Mouse (Mus musculus) forebrain, embryonic 11.5 days (tissue): Measurements from ENCODE around the gene 1700069L16Rik. TPM values are rescaled to one million over a fixed set of nuclear protein-coding genes. Genes with fewer than 3 reads are reported as not detected.

ENCODE experiments used
- ATAC-seq: fragments of 200-750 bp; cut with Nextera tagmentation; replicated peaks from 2 replicates; pipeline ENCODE4 v1.8.0; 2017; ENCODE audit warnings: moderate TSS enrichment; ENCODE audit not compliant: low FRiP score
- DNase-seq: peaks from one replicate; pipeline ENCODE4 v3.0.0-alpha.2; 2017; ENCODE audit warnings: low spot score
- H3K27ac ChIP-seq: fragments of 300-500 bp; sonication (generic); 2 replicates; pipeline ENCODE4 v1.5.1; 2014; ENCODE audit warnings: low read depth, low read length
- H3K27me3 ChIP-seq: fragments of 300-500 bp; sonication (generic); 2 replicates; pipeline ENCODE4 v1.6.1; 2014; ENCODE audit warnings: mild to moderate bottlenecking, low read length, mixed read lengths; ENCODE audit not compliant: control insufficient read depth, insufficient read depth
- H3K36me3 ChIP-seq: fragments of 300-500 bp; sonication (generic); 2 replicates; pipeline ENCODE4 v1.6.1; 2014; ENCODE audit warnings: mild to moderate bottlenecking, low read length, moderate library complexity, mixed read lengths; ENCODE audit not compliant: control insufficient read depth, insufficient read depth
- H3K4me1 ChIP-seq: fragments of 300-500 bp; sonication (generic); replicated peaks from 2 replicates; pipeline ENCODE4 v1.6.1; 2014; ENCODE audit warnings: low read length, mixed read lengths; ENCODE audit not compliant: control insufficient read depth, insufficient read depth
- H3K4me2 ChIP-seq: fragments of 300-500 bp; sonication (generic); 2 replicates; pipeline ENCODE4 v1.6.1; 2014; ENCODE audit warnings: low read depth, mild to moderate bottlenecking, low read length, moderate library complexity, mixed read lengths; ENCODE audit not compliant: severe bottlenecking
- H3K4me3 ChIP-seq: fragments of 300-500 bp; sonication (generic); 2 replicates; pipeline ENCODE4 v1.5.1; 2014; ENCODE audit warnings: low read depth, low read length
- H3K9ac ChIP-seq: fragments of 300-500 bp; sonication (generic); 2 replicates; pipeline ENCODE4 v1.6.1; 2014; ENCODE audit warnings: low read length
- H3K9me3 ChIP-seq: fragments of 300-500 bp; sonication (generic); 2 replicates; pipeline ENCODE4 v1.6.1; 2016; ENCODE audit warnings: low read length, mixed read lengths; ENCODE audit not compliant: control insufficient read depth
- WGBS: fragments of 180-500 bp; shearing (Covaris S2); extraction: QIAGEN DNeasy Blood & Tissue Kit; methylation state at CpG from one replicate; pipeline ENCODE4 v1.1.7; 2014; 5-methylcytosine and 5-hydroxymethylcytosine counted together
- polyA plus RNA-seq: library from polyadenylated mRNA; unstranded; fragments of >200 nt; fragmentation: Nextera tagmentation; extraction: Ambion mirVana; gene quantifications from 2 replicates; pipeline ENCODE4 v1.2.1, GENCODE M21; 2014

1700069L16Rik gene
- polyA plus RNA-seq, 1 experiment from 2014 or later: not detected

DNA sequence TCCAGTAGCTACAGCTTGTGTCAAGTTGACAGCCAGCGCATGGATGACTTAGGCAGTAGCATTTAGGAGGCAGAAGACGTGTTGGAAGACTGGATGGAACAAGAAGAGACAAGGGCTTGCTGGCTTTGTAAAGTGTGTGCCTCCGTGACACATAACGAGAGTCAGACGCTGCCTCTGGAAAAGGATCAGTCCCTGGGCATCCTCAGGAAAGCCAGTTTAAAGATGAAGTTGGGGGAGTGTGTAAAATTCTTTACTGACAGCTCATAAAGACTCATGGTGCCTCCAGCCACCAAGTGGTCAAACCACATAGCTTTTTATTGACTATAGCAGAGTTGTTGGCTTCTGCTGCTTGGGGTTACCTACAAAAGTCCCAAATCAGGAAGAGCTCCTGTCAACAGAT is 39.1 kb downstream of the 1700069L16Rik start:
- Histone ChIP-seq H3K4me2 (no peak overlapping the region), H3K27me3 (no peaks in the 10 kb centered on the region), H3K4me1 (no peaks in the 10 kb centered on the region), H3K27ac (no peak overlapping the region), H3K36me3 (no peaks in the 10 kb centered on the region), H3K9me3 (no peaks in the 10 kb centered on the region), H3K4me3 (no peak overlapping the region), H3K9ac (no peak overlapping the region)
- 82% methylated on average over 5 of the region's 5 CpGs for WGBS
- ATAC-seq: no peak
- DNase-seq: no peak

DNA sequence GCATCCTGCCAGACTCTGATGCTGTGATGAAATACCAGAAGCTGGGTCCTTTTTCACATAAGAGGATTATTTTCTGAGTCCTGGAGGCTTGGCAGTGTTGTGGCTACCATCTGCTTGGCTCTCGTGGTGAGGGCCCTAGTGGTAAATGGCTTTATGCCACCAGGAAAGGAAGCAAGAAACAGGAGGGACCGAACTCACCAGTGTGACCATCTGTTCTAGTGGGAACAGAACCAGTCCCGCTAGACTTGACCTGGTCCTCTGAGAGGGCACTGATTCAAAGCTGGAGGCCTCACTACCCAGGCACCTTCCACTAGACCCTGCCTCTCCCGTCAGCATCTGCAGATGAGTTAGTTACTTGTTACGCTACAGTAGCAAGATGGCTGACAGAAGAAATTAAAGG is 41.3 kb downstream of the 1700069L16Rik start:
- Histone ChIP-seq H3K4me3 (no peak overlapping the region), H3K27ac (no peak overlapping the region)
- no peak for ATAC-seq

DNA sequence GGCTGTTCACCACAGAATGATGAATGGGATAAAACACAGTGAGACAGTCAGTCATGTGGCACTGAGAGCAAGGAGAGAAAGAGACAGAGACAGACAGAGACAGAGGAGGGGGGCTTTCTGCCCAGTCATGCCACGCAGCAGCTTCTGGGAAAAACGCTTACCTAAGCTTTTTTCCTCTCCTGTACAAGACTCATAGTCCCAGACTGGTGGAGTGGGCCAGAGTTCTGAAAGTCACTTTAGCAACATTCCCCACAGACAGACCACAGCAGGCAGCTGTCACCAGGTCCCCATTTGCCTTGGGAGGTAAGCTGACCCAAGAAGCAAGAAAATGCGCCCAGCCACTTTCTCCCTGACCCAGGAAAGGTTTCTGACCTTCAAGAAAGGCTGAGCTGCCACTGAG is 42.1 kb downstream of the 1700069L16Rik start:
- 83% methylated on average over 3 of the region's 3 CpGs for WGBS
- ATAC-seq (no peak), DNase-seq (no peak)
- H3K9ac ChIP-seq: no peak overlapping the region
- H3K27ac ChIP-seq: no peak overlapping the region
- H3K4me2 ChIP-seq: no peak overlapping the region
- H3K4me3 ChIP-seq: no peak overlapping the region
- H3K36me3 ChIP-seq: no peaks in the 10 kb centered on the region
- H3K27me3 ChIP-seq: no peaks in the 10 kb centered on the region
- no peaks in the 10 kb centered on the region for H3K9me3 ChIP-seq
- H3K4me1 ChIP-seq: no peaks in the 10 kb centered on the region

More for the DNA sequence above, 41.3 kb downstream of the 1700069L16Rik start:
- Histone ChIP-seq H3K4me2 (no peak overlapping the region), H3K4me1 (no peaks in the 10 kb centered on the region), H3K36me3 (no peaks in the 10 kb centered on the region), H3K27me3 (no peaks in the 10 kb centered on the region), H3K9ac (no peak overlapping the region), H3K9me3 (no peaks in the 10 kb centered on the region)
- no peak for DNase-seq
- WGBS: 83% methylated on average over 5 of the region's 5 CpGs

DNA sequence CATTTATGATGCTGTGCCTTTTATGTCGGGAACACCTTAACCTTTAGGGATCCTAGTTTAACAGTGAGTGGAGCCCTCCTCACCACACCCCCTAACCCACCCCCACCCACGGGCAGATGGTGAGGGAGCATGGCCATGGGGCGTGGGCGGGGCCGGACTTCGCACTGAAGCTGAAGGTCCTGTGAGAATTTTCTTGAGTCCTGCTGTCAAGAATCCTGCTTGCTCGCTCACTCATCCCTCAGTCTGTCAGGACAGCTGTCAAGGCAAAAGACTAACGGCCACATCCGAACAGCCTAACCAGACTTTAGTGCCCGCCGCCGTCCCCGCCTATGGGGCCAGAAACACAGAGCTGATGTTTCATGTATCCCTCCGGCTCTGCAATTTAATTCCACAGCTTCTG is 43.4 kb downstream of the 1700069L16Rik start:
- H3K36me3 ChIP-seq: no peaks in the 10 kb centered on the region
- ATAC-seq: no peak
- WGBS: 89% methylated on average over 14 of the region's 14 CpGs

DNA sequence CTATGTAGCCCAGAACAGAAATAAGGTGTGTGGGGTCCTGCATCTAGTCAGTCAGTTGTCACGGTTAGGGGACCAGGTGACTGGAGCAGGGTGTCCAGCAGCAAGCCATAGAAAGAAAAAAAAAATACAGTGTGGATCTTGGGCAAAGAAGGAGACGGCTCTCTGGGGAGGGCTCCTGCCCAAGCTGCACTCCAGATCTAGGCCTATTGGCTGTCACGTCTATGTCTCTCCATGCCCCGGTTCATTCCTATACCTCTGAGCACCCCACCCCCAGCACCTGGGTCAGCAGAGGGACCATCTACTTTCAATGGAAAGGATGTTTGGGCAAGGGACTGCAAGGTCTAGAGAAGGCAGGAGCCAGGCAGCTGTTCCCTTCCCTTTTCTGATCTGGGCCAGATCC is 45.1 kb downstream of the 1700069L16Rik start:
- ATAC-seq (no peak), DNase-seq (no peak)
- H3K9ac ChIP-seq: no peak overlapping the region
- no peaks in the 10 kb centered on the region for H3K36me3 ChIP-seq
- H3K27ac ChIP-seq: no peak overlapping the region
- no peaks in the 10 kb centered on the region for H3K27me3 ChIP-seq
- no peak overlapping the region for H3K4me2 ChIP-seq
- H3K4me1 ChIP-seq: no peaks in the 10 kb centered on the region
- no peak overlapping the region for H3K4me3 ChIP-seq
- no peaks in the 10 kb centered on the region for H3K9me3 ChIP-seq
- WGBS: 85% methylated on average over 4 of the region's 4 CpGs

More for the DNA sequence above, 43.4 kb downstream of the 1700069L16Rik start:
- no peak for DNase-seq
- Histone ChIP-seq H3K9me3 (no peaks in the 10 kb centered on the region), H3K4me3 (no peak overlapping the region), H3K27ac (no peak overlapping the region), H3K27me3 (no peaks in the 10 kb centered on the region), H3K9ac (no peak overlapping the region), H3K4me2 (no peak overlapping the region), H3K4me1 (no peaks in the 10 kb centered on the region)

DNA sequence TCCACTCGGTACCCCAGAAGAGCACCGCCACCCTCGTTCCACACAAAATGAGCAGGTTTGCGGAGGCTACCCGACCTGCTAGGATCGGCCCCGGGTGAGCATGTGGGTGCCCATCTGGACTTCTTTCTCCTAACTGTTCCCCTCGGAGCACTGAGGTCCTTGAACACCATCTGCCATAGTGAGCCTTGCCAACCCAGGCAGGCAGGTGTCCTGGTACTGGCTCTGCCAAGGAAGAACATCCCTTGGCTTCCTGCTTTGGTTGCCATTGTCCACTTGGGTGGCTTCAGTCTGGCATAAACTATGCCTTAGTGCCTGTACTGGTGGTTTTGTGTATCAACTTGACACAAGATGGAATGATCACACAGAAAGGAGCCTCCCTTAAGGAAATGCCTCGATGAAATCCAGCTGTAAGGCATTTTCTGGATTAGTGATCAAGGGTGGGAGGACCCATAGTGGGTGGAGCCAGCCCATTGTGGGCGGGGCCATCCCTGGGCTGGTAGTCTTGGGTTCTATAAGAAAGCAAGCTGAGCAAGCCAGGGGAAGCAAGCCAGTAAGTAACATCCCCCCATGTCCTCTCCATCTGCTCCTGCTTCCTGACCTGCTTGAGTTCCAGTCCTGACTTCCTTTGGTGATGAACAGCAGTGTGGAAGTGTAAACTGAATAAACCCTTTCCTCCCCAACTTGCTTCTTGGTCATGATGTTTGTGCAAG is 45.7 kb downstream of the 1700069L16Rik start:
- no peaks in the 10 kb centered on the region for H3K9me3 ChIP-seq
- no peak for ATAC-seq
- H3K27me3 ChIP-seq: no peaks in the 10 kb centered on the region
- no peaks in the 10 kb centered on the region for H3K4me1 ChIP-seq
- 80% methylated on average over 10 of the region's 10 CpGs for WGBS
- H3K4me2 ChIP-seq: no peak overlapping the region
- no peak overlapping the region for H3K27ac ChIP-seq
- no peak overlapping the region for H3K9ac ChIP-seq
- H3K4me3 ChIP-seq: no peak overlapping the region
- H3K36me3 ChIP-seq: no peaks in the 10 kb centered on the region
- DNase-seq: no peak

DNA sequence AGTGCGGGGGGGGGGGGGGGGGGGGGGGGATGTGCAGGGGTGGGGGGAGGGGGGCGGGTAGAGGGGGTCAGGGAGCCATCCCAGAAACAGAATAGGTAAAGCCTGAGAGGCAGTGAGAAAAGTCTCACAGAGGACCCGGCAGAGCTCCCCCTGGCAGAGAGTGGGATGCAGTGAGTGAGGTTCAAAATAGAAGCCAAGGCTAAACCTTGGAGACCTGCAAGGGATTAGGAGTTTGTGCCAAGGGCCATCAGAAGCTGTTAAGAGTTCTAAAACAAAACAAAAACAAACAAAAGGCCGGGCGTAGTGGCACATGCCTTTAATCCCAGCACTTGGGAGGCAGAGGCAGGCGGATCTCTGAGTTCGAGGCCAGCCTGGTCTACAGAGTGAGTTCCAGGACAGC is 47.0 kb downstream of the 1700069L16Rik start:
- H3K27ac ChIP-seq: no peak overlapping the region
- H3K4me2 ChIP-seq: no peak overlapping the region
- no peaks in the 10 kb centered on the region for H3K27me3 ChIP-seq
- WGBS: 70% methylated on average over 5 of the region's 7 CpGs
- no peaks in the 10 kb centered on the region for H3K9me3 ChIP-seq
- no peak for DNase-seq
- no peak overlapping the region for H3K4me3 ChIP-seq
- no peaks in the 10 kb centered on the region for H3K4me1 ChIP-seq
- no peaks in the 10 kb centered on the region for H3K36me3 ChIP-seq
- ATAC-seq: no peak
- H3K9ac ChIP-seq: no peak overlapping the region

DNA sequence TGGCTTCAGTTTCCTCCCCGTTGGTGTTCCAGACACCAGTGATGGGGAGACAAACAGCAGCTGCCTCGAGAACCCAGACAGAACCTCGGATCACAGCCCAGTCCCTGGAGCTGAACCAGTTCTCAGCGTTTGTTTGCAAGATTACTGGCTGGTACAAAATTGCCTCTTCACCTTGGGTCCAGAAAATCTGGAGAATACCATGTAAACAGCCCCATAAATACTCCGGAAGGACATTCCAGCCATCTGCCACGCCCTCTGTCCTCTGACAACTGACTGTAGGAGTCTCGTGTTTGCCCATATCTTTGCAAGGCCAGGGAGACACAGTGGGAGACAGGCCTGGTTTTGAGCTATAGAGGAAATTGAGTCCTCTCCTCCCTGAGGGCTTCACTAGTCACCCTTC is 49.7 kb downstream of the 1700069L16Rik start:
- no peaks in the 10 kb centered on the region for H3K36me3 ChIP-seq
- no peaks in the 10 kb centered on the region for H3K9me3 ChIP-seq
- no peak overlapping the region for H3K27ac ChIP-seq
- WGBS: 80% methylated on average over 7 of the region's 7 CpGs
- H3K4me3 ChIP-seq: no peak overlapping the region
- no peak overlapping the region for H3K9ac ChIP-seq
- DNase-seq (no peak), ATAC-seq (no peak)
- H3K4me2 ChIP-seq: no peak overlapping the region
- no peaks in the 10 kb centered on the region for H3K4me1 ChIP-seq
- H3K27me3 ChIP-seq: no peaks in the 10 kb centered on the region

DNA sequence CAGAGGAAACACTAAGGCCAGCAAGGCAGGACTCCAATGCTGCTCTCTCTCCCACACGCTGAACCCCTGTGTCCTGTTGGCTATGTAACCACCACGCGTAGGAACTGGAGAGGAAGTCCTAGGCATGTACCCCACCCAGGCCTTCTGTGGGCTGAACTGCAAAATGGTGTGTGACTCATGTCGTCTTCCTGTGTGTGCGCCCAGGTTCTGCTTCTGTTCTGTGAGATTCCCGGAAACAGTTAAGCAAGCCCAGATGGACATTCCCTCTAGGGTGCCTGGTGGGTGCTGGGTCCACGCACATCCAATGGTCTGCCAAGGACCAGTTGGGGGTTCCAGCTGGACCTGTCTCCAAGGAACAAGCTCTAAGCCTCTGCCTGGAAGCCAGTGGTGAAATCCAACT is 52.1 kb downstream of the 1700069L16Rik start:
- H3K9me3 ChIP-seq: peaks cover 3% of the 10 kb centered on the region; the same call in 1 of the 2 replicates
- H3K27ac ChIP-seq: no peak overlapping the region
- no peaks in the 10 kb centered on the region for H3K36me3 ChIP-seq
- no peak for ATAC-seq
- no peak for DNase-seq
- no peak overlapping the region for H3K9ac ChIP-seq
- no peaks in the 10 kb centered on the region for H3K4me1 ChIP-seq
- no peaks in the 10 kb centered on the region for H3K27me3 ChIP-seq
- H3K4me3 ChIP-seq: no peak overlapping the region
- WGBS: 91% methylated on average over 7 of the region's 7 CpGs
- no peak overlapping the region for H3K4me2 ChIP-seq
